Mouse (Mus musculus): ENCODE data around the gene Skap1. TPM values are rescaled to one million over a fixed set of nuclear protein-coding genes. Genes with fewer than 3 reads are reported as not detected.

Gene Skap1
- polyA plus RNA-seq (2014; fragmentation: Illumina TruSeq; extraction: RNeasy Lipid Tissue Mini Kit (QIAGEN cat#74804); ENCODE audit: low replicate concordance), result 2.2 TPM

GRCm38 (mm10) chr11:96463986-96464715 is at the start of gene Skap1:
Skap1 (plus strand) TSS chr11:96464593.

DNA sequence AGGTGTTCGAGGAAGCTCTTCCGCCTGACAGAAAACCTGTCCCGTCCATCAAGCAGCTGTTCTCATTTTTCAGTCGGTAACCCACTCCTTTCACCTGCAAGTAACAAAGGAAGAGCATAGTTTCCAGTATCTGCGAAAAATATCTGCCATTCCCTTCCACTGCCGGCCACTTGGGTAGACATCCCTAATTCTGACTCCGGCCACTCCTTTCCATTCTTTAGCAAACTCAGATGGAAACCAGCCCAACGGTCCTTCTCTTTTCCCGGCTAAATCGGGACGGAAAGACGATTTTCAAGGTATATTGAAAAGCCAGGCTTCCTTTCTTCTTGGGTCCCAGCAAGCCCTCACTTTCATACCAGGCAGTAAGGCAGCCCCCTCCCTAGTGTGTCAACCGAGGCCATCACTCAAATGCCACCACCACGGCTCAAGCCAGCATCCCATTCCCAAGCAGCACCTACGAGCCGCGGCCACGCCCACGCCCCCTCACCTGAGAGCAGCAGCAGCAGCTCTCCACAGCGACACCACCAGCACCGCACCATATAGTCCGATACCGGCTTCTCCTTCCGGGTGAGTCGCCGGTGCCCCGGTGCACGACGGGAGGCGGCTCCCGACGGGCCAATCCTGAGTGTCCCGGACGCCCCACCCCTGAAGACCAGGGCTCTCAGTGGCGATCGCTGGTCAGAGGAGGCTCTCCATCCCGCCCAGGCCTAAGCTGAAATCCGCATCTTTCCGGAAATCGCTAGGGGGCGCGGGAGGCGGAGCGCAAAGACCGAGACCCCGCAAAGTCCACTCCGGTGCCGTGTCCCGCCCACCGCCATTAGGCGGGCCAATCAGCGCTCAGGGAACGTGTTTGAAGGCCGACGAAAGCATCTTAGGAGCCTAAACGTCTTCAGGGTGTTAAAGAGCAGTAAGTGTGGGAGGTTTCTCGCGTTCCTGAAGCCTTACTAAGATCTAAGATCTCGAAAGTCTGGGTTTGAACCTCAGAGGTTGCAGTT is 312.9 kb downstream of the Skap1 start, which contains the start of gene Snx11:
Gene Snx11, minus strand, starts transcription at position 592 of the 995 bp plus-strand sequence.

DNA sequence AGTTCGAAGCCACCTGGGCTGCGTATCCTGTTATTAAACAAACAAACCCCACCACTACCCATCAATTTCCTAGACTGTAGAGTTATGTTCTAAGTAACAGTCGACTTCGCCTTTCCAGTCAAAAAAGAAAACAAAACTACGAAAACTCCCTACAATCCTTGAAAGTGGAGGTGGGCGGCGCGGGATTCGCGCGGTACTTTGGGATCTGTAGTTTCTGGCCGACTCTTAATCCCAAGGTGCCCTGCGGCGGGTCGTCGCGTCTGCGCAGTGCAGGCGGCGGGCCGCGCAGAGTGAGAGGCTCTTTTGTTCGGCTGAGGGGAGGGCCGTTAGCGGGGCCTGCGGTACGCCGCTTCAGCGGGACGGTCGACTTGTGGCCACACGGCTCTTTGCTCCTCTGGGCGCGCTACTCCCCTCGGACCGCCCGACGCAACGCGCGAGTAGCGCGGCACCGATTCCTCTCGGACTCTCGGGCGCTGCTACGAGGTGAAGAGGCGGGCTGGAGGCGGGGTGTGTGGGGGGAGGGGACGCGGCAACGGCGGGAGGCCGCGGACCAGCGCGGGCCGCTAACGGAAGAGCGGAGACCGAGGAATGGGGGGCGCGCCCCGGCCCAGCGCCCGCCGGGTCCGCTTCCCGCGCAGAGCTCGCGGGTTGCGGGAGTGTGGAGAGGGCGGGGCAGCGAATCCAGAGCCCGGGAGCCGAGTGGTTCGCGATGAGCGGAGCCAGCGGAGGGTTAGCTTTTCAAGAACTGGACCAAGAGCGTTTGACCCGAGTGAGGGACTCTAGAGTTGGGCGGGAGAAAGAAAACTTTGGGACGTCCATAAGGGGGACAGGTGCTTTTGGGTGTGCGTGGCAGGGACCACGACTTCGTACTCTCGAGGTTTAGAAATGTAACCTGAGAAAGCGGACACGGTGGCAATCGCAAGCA is 324.7 kb downstream of the Skap1 start, which contains the start of gene Cbx1:
Gene Cbx1, plus strand, starts transcription at position 257 of the 925 bp plus-strand sequence.

Other genes starting within 250 kb of the Skap1 start
- not detected for gene Hoxb9, start 193.1 kb upstream of the Skap1 start, polyA plus RNA-seq (2014; fragmentation: Illumina TruSeq; extraction: RNeasy Lipid Tissue Mini Kit (QIAGEN cat#74804); ENCODE audit: low replicate concordance)
- gene Hoxb8, start 182.7 kb upstream of the Skap1 start, polyA plus RNA-seq (2014; fragmentation: Illumina TruSeq; extraction: RNeasy Lipid Tissue Mini Kit (QIAGEN cat#74804); ENCODE audit: low replicate concordance), result not detected
- gene Hoxb7, start 178.0 kb upstream of the Skap1 start, polyA plus RNA-seq (2014; fragmentation: Illumina TruSeq; extraction: RNeasy Lipid Tissue Mini Kit (QIAGEN cat#74804); ENCODE audit: low replicate concordance), result 1.3 TPM
- gene Hoxb6, start 172.1 kb upstream of the Skap1 start, polyA plus RNA-seq (2014; fragmentation: Illumina TruSeq; extraction: RNeasy Lipid Tissue Mini Kit (QIAGEN cat#74804); ENCODE audit: low replicate concordance), result 0.56 TPM
- gene Hoxb5, start 161.3 kb upstream of the Skap1 start, polyA plus RNA-seq (2014; fragmentation: Illumina TruSeq; extraction: RNeasy Lipid Tissue Mini Kit (QIAGEN cat#74804); ENCODE audit: low replicate concordance), result 0.82 TPM
- gene Hoxb4, start 146.3 kb upstream of the Skap1 start, polyA plus RNA-seq (2014; fragmentation: Illumina TruSeq; extraction: RNeasy Lipid Tissue Mini Kit (QIAGEN cat#74804); ENCODE audit: low replicate concordance), result 3.3 TPM
- 5.1 TPM for gene Hoxb3, start 141.3 kb upstream of the Skap1 start, polyA plus RNA-seq (2014; fragmentation: Illumina TruSeq; extraction: RNeasy Lipid Tissue Mini Kit (QIAGEN cat#74804); ENCODE audit: low replicate concordance)
- gene Hoxb2, start 114.1 kb upstream of the Skap1 start, polyA plus RNA-seq (2014; fragmentation: Illumina TruSeq; extraction: RNeasy Lipid Tissue Mini Kit (QIAGEN cat#74804); ENCODE audit: low replicate concordance), result 4.3 TPM
- gene Hoxb1, start 98.8 kb upstream of the Skap1 start, polyA plus RNA-seq (2014; fragmentation: Illumina TruSeq; extraction: RNeasy Lipid Tissue Mini Kit (QIAGEN cat#74804); ENCODE audit: low replicate concordance), result not detected

All from small intestine, adult 10 weeks (tissue).